Mouse (Mus musculus) myocyte (in vitro differentiated cells): ENCODE measurements around the gene Samhd1. TPM values are rescaled to one million over a fixed set of nuclear protein-coding genes. Genes with fewer than 3 reads are reported as not detected.

Experiments used
- H3K27me3 ChIP-seq: one replicate; pipeline ENCODE4 v1.6.1; 2011; ENCODE audit not compliant: control insufficient read depth, insufficient read depth, insufficient read length
- H3K36me3 ChIP-seq: one replicate; pipeline ENCODE4 v1.6.1; 2011; ENCODE audit not compliant: control insufficient read depth, insufficient read depth
- H3K4me2 ChIP-seq: one replicate; pipeline ENCODE4 v1.6.1; 2011; ENCODE audit warnings: low read depth, control low read depth
- H3K4me3 ChIP-seq: one replicate; pipeline ENCODE4 v1.5.1; 2011; ENCODE audit warnings: mild to moderate bottlenecking, control low read depth, moderate library complexity
- H3K79me2 ChIP-seq: one replicate; pipeline ENCODE4 v1.6.1; 2011; ENCODE audit not compliant: control insufficient read depth, insufficient read depth
- H3ac ChIP-seq: one replicate; pipeline ENCODE4 v1.6.1; 2011; ENCODE audit not compliant: control insufficient read depth, insufficient read length
- CEBPB ChIP-seq: IDR thresholded peaks from 2 replicates; pipeline ENCODE4 v1.6.1; 2011; ENCODE audit warnings: mild to moderate bottlenecking, moderate library complexity; ENCODE audit not compliant: poor library complexity, insufficient read depth, severe bottlenecking
- E2F4 ChIP-seq: IDR thresholded peaks from one replicate; pipeline ENCODE4 v1.6.1; 2011; ENCODE audit warnings: mild to moderate bottlenecking, control low read depth, moderate library complexity; ENCODE audit not compliant: insufficient read depth
- MAX ChIP-seq: IDR thresholded peaks from one replicate; pipeline ENCODE4 v1.6.1; 2011; ENCODE audit warnings: low read depth, mild to moderate bottlenecking, control low read depth
- MYOD1 ChIP-seq, 3 experiments: IDR thresholded peaks; one replicate each; pipeline ENCODE4 v1.6.1; 2011; ENCODE audit warnings: control low read depth in 2 of 3, low read depth in 2 of 3, mild to moderate bottlenecking in 2 of 3, moderate library complexity in 1 of 3; ENCODE audit not compliant: insufficient read length in 2 of 3, control insufficient read depth in 1 of 3
- MYOG ChIP-seq, 3 experiments: IDR thresholded peaks; one replicate each; pipeline ENCODE4 v1.6.1; 2011; ENCODE audit warnings: control low read depth in 2 of 3, low read depth in 2 of 3, mild to moderate bottlenecking in 2 of 3; ENCODE audit not compliant: insufficient read length in 2 of 3, control insufficient read depth in 1 of 3, insufficient read depth in 1 of 3
- POLR2A ChIP-seq: IDR thresholded peaks from one replicate; pipeline ENCODE4 v1.6.1; 2011; ENCODE audit warnings: low read depth, mild to moderate bottlenecking, control low read depth, moderate library complexity; ENCODE audit not compliant: insufficient read length
- POLR2AphosphoS2 ChIP-seq: IDR thresholded peaks from one replicate; pipeline ENCODE4 v1.6.1; 2011; ENCODE audit warnings: low read depth, control low read depth; ENCODE audit not compliant: insufficient read length
- REST ChIP-seq: IDR thresholded peaks from one replicate; pipeline ENCODE4 v1.6.1; 2011; ENCODE audit warnings: mild to moderate bottlenecking, control low read depth, moderate library complexity; ENCODE audit not compliant: insufficient read depth, insufficient read length
- SRF ChIP-seq: IDR thresholded peaks from one replicate; pipeline ENCODE4 v1.6.1; 2011; ENCODE audit warnings: low read depth; ENCODE audit not compliant: control insufficient read depth, insufficient read length
- TCF12 ChIP-seq: IDR thresholded peaks from one replicate; pipeline ENCODE4 v1.6.1; 2011; ENCODE audit warnings: mild to moderate bottlenecking, control low read depth; ENCODE audit not compliant: poor library complexity, insufficient read depth, severe bottlenecking
- TCF3 ChIP-seq: IDR thresholded peaks from one replicate; pipeline ENCODE4 v1.6.1; 2011; ENCODE audit warnings: low read depth, control low read depth; ENCODE audit not compliant: insufficient read length
- USF1 ChIP-seq: IDR thresholded peaks from one replicate; pipeline ENCODE4 v1.6.1; 2011; ENCODE audit warnings: low read depth, mild to moderate bottlenecking, control low read depth, moderate library complexity
- polyA plus RNA-seq: library from polyadenylated mRNA; unstranded; fragments of >200 nt; fragmentation: generic; extraction: Trizol; gene quantifications from one replicate; pipeline ENCODE4 v1.2.1, GENCODE M21; 2012; ENCODE audit warnings: missing spikeins

The Samhd1 gene
- polyA plus RNA-seq, 1 experiment, result 14.0 TPM

DNA sequence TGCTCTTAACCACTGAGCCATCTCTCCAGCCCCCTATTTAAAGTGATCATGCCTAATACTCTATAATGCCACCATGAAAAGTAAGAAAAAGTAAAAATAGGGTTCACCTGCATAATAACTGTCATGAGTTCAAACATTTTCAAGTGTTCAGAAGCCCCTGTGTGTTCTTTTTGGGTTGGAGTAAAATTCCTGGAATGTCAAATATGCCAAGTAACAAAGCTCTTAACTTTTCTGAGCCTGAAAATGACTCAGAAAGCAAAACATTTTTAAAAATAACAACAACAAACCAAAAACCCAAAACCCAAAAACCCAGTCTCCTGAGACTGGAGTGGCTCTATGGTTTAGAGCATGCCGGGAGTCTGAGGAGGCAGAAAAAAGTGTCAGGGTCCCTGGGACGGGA, 29.0 kb upstream of the Samhd1 start:
- Histone ChIP-seq H3K4me3 (no peak overlapping the region), H3K27me3 (no peaks in the 10 kb centered on the region), H3K36me3 (peaks cover 11% of the 10 kb centered on the region), H3ac (no peak overlapping the region), H3K4me2 (no peak overlapping the region), H3K79me2 (no peaks in the 10 kb centered on the region)
- no peak for TF ChIP-seq REST
- no peak for TF ChIP-seq TCF3
- no peak for TF ChIP-seq USF1
- no peak for TF ChIP-seq POLR2AphosphoS2
- TF ChIP-seq CEBPB, result no peak
- TF ChIP-seq MYOG (IDR thresholded peaks at IDR 0.05; ENCODE audit: control insufficient read depth in 1 of 3, insufficient read depth in 1 of 3, insufficient read length in 2 of 3, low read depth in 2 of 3), result no peak
- TF ChIP-seq POLR2A, result no peak
- no peak for TF ChIP-seq MYOD1 (IDR thresholded peaks at IDR 0.05; ENCODE audit: control insufficient read depth in 1 of 3, insufficient read length in 2 of 3, low read depth in 2 of 3)
- no peak for TF ChIP-seq SRF
- TF ChIP-seq E2F4, result no peak
- TF ChIP-seq MAX, result no peak
- no peak for TF ChIP-seq TCF12

DNA sequence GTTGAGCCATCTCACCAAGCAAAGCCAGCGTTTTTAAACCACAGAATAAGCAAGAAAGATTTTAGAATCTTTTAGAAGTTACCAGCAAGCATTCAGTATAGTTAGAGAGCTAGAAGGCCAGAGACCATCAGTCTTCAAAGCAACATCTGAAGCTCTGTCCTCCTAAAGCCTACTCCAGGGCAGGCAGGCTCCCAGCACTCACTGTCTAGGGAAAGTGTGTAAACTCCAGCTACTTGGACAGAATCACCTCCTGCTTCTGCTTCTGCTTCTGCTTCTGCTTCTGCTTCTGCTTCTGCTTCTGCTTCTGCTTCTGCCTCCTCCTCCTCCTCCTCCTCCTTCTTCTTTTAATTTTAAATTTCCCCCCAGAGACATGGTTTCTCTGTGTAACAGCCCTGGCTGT, 21.0 kb upstream of the Samhd1 start:
- H3K36me3 ChIP-seq, result peaks cover 7% of the 10 kb centered on the region

GRCm38 (mm10) chr2:157153235-157153634, 18.2 kb upstream of the Samhd1 start:
- no peaks in the 10 kb centered on the region for H3K36me3 ChIP-seq

More for the DNA sequence above, 21.0 kb upstream of the Samhd1 start:
- Histone ChIP-seq H3K4me3 (no peak overlapping the region), H3K79me2 (no peaks in the 10 kb centered on the region), H3K27me3 (no peaks in the 10 kb centered on the region), H3ac (no peak overlapping the region), H3K4me2 (no peak overlapping the region)
- no peak for TF ChIP-seq TCF12
- TF ChIP-seq MYOG (IDR thresholded peaks at IDR 0.05; ENCODE audit: control insufficient read depth in 1 of 3, insufficient read depth in 1 of 3, insufficient read length in 2 of 3, low read depth in 2 of 3), result no peak
- TF ChIP-seq POLR2A, result no peak
- no peak for TF ChIP-seq MAX
- no peak for TF ChIP-seq SRF
- TF ChIP-seq TCF3, result no peak

GRCm38 (mm10) chr2:157148417-157148816, 13.4 kb upstream of the Samhd1 start:
- H3K4me3 ChIP-seq, result no peak overlapping the region
- H3K4me2 ChIP-seq, result no peak overlapping the region
- H3K79me2 ChIP-seq, result no peaks in the 10 kb centered on the region
- H3ac ChIP-seq, result no peak overlapping the region
- H3K36me3 ChIP-seq, result peaks cover 5% of the 10 kb centered on the region
- H3K27me3 ChIP-seq, result no peaks in the 10 kb centered on the region
- TF ChIP-seq TCF12, result no peak
- no peak for TF ChIP-seq MYOD1 (IDR thresholded peaks at IDR 0.05; ENCODE audit: control insufficient read depth in 1 of 3, insufficient read length in 2 of 3, low read depth in 2 of 3)
- TF ChIP-seq MYOG (IDR thresholded peaks at IDR 0.05; ENCODE audit: control insufficient read depth in 1 of 3, insufficient read depth in 1 of 3, insufficient read length in 2 of 3, low read depth in 2 of 3), result no peak
- no peak for TF ChIP-seq POLR2A
- no peak for TF ChIP-seq TCF3
- no peak for TF ChIP-seq REST
- TF ChIP-seq CEBPB, result no peak
- no peak for TF ChIP-seq SRF

More at GRCm38 (mm10) chr2:157153235-157153634, 18.2 kb upstream of the Samhd1 start:
- H3K79me2 ChIP-seq, result no peaks in the 10 kb centered on the region
- no peak for TF ChIP-seq MYOG (IDR thresholded peaks at IDR 0.05; ENCODE audit: control insufficient read depth in 1 of 3, insufficient read depth in 1 of 3, insufficient read length in 2 of 3, low read depth in 2 of 3)
- no peak for TF ChIP-seq MYOD1 (IDR thresholded peaks at IDR 0.05; ENCODE audit: control insufficient read depth in 1 of 3, insufficient read length in 2 of 3, low read depth in 2 of 3)
- TF ChIP-seq TCF3, result no peak
- no peak for TF ChIP-seq REST
- no peak for TF ChIP-seq SRF
- no peak for TF ChIP-seq USF1
- TF ChIP-seq POLR2A, result no peak
- TF ChIP-seq E2F4, result no peak
- TF ChIP-seq CEBPB, result no peak
- TF ChIP-seq TCF12, result no peak
- no peak for TF ChIP-seq POLR2AphosphoS2
- TF ChIP-seq MAX, result no peak
- no peak overlapping the region for H3ac ChIP-seq
- H3K4me2 ChIP-seq, result no peak overlapping the region
- no peak overlapping the region for H3K4me3 ChIP-seq
- H3K27me3 ChIP-seq, result no peaks in the 10 kb centered on the region

GRCm38 (mm10) chr2:157147397-157148020, 12.4 kb upstream of the Samhd1 start:
- no peak for TF ChIP-seq MYOG (IDR thresholded peaks at IDR 0.05; ENCODE audit: control insufficient read depth in 1 of 3, insufficient read depth in 1 of 3, insufficient read length in 2 of 3, low read depth in 2 of 3)
- TF ChIP-seq REST, result no peak
- no peak for TF ChIP-seq MAX
- TF ChIP-seq E2F4, result no peak
- TF ChIP-seq CEBPB, result 0 out of 2 replicates have a peak, but pooled peaks have one; percentile 1
- H3K27me3 ChIP-seq, result no peaks in the 10 kb centered on the region
- no peak overlapping the region for H3ac ChIP-seq
- peaks cover 5% of the 10 kb centered on the region for H3K36me3 ChIP-seq
- no peak overlapping the region for H3K4me2 ChIP-seq
- no peaks in the 10 kb centered on the region for H3K79me2 ChIP-seq
- no peak overlapping the region for H3K4me3 ChIP-seq
